Mouse (Mus musculus): ENCODE results near the gene Pdzph1. TPM values are rescaled to one million over a fixed set of nuclear protein-coding genes. Genes with fewer than 3 reads are reported as not detected.

Gene Pdzph1
- 0.41 and 0.89 TPM in 2 replicates for total RNA-seq (2021)
- long read RNA-seq, experiment 1, partial matches to known transcripts: 0 of 1 reads
- long read RNA-seq, experiment 1, other reads (novel, unspliced or antisense): 1 of 1 reads
- long read RNA-seq, experiment 2, partial matches to known transcripts: 0 of 1 reads
- long read RNA-seq, experiment 2, other reads (novel, unspliced or antisense): 1 of 1 reads

DNA sequence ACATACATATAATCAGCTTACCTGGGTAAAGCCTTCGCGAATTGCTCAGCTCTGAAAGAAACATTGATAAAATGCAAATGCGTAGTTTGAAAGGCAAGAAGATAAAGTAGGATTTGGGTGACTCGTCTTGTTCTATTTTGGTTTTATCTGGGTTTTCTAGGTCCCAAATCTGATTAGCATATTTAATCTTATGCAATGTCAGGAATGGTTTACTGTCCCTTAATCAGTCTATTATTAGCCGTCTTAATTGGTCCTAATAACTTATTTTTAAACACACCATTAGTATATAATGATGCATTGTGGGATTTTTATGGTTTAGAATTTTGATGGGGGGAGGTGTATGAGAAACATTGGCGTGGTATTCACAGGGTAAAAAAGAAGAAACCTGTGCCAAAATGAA, at the start of gene Pdzph1:
Pdzph1 (minus strand) TSS at position 101 of the 400 bp plus-strand sequence.
- DNase-seq: no peak

DNA sequence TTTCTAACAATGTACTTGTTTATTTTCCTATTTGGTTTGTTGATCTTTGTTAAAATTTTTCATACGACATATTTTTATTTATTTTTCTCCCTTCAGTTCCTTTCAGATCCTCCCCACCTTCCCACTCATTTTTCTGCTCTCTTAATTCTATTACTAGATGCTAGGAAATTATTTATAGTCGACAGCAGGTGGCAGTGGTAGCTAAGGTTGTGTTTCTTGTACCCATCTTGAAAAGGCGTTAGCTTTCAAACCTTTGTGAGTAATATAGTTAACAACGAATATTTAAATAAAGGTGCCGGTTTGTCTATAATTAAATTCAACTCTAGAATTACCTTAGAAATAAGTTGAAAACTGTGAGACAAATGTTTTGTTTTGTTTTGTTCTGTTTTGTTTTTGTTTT, 48.6 kb upstream of the Pdzph1 start:
- peak; percentile 22 for DNase-seq

DNA sequence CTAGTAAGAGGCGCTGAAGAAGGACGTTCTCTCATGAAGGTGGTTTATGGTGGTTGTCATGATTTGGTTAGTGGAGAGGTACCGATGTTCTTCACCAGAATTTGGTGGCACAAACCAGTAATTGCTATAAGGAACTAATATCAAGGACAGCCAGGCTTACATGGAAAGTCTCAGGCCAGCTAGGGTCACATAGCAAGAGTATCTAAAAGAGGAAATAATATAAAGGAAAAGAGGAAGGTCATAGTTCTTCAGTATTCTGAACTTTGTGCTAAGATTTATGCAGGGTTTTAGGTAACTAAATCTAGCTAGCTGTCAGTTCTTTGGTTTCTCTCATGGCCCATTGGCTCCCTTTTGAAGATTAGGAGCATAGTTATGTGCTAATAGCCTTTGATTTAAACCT, 42.3 kb upstream of the Pdzph1 start:
- no peak for DNase-seq

DNA sequence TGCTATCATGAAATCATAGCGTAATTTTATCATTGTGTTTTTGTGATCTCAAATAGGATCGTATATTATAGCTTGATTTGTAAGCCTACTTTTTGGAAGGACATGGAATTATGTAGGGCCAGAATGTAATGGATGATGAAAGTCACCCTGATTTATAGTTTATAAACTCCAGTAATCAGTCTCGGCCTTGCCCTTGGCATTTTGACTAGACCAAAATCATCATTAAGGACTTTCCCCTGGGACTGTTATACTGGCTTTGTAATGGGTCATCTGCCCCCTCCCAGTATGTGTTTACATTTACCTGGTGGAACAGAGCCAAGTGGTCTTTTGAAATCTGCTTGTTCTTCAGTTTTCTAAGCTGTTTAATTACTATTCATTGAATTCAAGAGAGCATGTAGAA, 35.2 kb upstream of the Pdzph1 start:
- DNase-seq: peak; percentile 27

DNA sequence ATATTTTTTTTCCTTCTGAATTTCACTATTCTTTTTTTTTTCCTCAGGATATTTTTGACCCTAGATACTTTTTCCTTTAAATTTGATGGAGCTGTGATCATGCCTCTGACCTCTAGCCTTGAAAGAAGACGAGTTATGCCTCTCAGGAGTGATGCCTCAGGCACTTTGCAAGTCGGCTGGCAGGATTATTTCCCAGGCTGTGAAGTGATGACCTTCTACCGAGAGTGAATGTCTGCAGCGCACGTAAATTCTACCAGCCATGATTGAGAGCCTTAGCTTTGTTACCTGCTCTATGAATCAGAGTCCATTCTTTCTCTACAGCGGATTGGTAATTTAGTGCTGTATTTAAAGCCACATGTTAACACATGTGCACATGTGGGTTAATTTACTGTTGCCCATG, 33.3 kb upstream of the Pdzph1 start:
- peak; percentile 21 for DNase-seq

DNA sequence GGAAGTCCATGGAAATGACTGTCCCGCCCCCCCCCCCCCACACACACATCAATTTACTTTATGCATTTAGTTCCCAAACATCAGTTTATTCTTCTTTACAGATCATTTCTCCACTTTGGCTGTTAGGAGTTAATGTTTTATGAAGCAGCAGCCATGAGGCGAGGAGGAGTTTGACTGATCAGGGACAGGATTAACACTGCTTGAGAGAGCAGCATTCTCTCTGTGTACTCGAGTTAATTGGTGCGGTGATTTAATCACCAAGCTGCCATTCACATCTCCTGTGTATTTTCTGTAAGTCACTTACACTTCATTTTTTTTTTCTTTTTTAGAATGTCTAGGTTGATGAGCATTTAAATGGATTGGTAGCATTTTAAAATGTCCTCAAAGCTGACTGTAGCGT, 32.8 kb upstream of the Pdzph1 start:
- no peak for DNase-seq

DNA sequence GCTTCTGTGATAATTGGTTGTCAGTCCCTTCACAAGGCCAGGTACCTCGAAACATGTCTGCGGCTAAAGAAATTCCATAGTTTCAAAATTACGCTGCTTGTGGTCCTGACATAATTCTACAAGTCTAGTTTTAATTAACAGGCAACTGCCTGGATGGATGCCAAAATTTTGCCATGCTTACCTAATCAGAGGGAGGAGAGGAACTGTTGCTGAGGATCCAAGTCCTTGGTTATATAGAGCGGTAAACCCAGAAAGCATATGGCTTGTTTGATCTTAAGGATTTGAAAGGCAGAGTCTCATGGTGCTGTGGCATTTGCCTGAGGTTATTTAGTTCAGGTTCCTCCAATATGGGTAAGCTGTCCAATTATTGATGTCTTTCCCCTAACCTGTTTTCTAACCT, 27.5 kb upstream of the Pdzph1 start:
- DNase-seq: no peak

DNA sequence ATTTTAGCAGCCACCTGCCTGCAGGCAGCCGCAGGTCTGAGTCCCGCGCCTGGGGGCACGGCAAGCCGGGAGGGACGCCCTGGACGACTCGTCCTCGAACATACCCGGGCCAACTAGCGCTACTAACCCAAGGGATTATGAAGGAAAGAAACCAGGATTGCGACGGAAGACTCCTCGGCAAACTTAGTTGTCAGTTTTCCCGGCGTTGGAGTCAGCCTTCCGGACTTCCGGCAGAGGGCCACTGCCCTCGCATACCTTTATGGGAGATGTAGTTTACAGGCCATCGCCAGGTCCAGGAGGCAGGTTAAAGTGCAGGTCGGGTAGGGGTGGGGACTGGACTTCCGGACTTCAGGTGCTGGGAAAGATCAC, 21.9 kb upstream of the Pdzph1 start, which contains the start of gene Nudt12:
Nudt12 (minus strand) TSS at position 282 of the 369 bp plus-strand sequence.
- DNase-seq: peak; percentile 84

DNA sequence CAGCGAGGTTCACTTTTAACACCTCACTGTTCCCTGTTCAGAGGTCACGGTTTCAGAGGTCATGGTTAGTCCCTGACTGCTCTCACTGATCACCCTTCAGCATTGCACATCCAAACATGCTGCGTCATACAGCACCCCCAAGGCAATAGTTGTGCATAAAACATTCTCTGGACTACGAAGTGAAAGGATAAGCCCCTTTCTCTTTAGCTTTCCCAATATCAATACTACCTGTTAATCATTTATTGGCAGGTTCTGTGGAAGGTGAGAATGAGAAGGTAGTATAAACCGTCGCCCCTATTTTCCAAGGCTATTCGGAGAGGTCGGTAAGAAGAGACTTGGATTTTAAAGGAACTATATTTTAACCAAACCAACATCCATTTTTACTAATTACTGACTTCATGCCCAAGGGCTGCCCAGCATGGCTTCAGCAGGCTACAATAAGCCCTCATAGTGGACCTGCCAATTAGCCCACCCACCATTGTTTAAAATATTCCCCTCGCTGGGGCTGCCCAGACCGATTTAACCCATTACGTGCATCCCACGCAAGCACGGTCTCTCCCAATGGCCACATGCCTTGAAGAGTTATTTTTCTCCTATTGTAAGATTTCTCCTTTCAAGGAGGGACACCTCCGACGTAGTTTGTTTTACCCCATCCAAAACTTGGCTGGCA, 21.4 kb upstream of the Pdzph1 start:
- peak; percentile 62 for DNase-seq

DNA sequence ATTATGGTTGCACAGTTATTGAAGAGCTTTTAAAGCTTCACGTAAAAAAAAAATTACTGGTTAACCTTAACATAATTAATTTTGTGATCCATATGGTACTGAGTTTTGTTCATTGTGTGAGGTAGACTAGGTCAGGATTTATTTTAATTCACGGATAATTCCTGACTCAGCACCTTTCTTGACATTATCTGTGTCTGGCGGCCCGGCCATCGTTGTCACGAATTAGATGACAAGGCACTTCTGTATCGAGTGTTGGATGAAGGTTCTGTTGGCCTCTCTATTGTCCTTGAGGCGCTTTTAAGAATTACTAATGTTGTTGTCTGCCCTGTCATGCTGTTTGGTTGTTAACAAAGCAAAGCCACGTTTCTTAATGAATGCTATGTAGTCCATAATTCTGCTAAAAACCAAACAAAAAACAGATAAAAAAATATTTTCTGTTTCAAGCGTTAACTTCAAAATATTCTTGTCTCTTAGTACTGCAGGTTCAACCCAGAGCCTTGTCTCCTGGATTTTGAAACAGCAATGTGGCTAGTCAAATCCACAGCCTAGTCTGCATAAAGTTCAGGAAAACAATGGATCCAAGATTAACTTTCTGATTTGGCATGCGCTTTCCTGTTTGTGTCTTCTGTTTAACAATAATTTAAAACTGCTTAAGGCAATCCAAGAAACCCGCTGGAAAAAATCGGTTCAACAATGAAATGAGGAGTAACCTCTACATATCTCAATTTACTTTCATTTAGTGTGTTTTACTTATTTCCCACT, 20.6 kb upstream of the Pdzph1 start:
- DNase-seq: no peak

DNA sequence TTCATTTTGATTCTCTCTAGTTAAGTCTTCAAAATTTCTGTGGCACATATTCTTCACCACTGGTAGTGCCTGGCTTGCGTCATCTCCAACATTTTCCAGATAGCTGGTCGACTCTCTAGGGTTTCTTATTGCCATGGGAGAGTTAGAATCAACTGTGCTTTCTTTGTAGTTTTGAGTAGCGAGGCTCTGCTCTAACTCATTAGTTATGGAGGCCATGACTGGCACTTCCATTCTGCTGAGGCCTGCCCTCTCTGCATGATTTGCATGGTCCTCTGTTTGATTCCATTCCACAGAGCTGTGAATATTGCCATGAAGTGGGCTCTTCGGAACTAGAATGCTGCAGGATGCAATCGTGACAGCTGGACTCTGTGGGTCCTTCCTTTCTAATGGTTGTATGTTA, 17.9 kb downstream of the Pdzph1 start:
- no peak for DNase-seq

DNA sequence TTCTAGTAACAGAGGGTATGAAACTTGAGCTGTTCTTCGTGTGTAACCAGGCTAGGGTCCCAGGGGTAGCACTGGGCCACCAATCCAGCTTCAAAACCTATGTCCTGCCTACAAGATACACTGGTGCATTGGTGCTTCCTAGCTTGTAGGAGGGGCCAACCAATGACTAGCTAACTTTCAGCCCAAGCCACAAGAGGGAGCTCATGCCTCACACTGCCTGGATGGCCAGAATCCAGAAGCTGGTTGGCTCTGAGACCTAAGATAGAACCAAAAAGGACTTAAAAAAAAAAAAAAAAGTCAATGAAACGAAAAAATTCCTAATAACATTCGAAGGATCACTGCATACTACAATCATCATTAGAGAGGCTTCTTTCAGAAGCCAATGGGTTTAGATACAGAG, 31.3 kb downstream of the Pdzph1 start:
- peak; percentile 82 for DNase-seq

DNA sequence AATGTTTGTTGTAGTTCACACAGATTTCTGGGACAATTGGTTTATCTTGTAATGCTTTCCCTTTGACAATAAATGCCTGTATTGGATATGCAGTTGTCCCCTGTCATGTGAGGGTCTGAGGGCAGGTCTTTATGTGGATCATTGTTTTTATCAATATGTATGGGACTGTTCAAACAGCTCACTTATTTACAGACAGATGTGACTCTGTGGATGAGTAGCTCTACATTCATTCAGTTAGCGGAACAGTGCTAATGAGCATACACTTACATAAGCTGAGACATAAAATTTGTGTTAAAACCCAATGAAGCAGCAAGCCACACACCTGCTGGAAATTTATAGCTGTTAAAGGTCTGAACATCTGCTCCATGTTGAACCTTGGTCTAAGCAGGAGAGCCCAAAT, 34.1 kb downstream of the Pdzph1 start:
- DNase-seq: no peak

DNA sequence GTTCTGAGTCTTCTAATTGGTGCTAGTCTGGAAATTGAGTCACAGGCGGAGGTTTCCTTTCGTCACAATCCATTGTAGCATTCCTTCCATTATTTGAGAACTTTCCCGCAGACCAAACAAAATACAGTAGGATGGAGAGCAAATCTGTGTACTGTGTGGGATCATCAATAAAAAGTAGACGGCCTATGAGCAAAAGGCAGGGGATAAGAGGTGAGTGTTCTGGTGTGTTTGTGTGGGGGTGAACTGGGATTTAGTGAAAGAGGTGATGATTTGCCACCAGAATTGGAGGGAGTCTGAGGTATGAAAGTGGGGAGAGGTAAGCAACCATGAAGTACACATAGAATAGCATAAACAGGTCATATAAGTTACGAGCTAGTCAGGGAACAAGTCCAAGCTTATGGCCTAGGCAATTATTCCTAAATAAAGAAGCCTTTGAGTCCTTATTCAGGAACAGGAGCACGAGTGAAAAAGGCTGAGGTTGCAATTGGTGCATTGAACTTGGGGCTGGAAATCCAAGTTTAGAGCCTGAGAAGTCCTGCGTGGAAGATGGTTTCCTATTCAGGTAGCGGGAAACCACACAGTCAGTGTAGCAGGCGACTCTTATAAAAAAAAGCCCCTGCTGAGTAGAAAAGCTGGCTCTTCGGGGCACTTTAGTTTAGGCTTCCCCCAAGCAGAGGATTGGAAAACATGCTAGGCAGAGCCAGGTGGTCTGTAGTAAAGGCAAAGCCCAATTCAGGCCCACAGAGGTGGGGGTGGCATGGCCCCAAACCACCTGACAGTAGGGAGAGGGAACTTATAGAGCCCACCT, 48.0 kb downstream of the Pdzph1 start:
- no peak for DNase-seq

DNA sequence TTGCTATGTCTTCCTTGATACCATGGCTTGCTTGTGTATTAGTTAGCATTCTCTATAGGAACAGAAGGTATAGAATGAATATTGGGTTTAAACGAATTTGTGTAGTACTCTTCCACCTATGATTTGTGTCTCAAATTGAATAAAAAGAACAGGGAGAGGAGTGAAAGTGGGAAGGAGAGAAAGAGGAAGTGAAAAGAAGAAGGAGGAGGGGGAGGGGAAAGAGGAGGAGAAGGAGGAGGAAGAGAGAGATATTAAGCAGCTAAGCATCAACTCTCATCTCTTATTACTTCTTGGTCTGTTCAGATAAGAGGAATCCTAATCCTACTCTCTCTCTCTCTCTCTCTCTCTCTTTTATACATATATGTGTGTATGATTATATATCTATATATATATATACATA, 52.6 kb downstream of the Pdzph1 start:
- DNase-seq: no peak

DNA sequence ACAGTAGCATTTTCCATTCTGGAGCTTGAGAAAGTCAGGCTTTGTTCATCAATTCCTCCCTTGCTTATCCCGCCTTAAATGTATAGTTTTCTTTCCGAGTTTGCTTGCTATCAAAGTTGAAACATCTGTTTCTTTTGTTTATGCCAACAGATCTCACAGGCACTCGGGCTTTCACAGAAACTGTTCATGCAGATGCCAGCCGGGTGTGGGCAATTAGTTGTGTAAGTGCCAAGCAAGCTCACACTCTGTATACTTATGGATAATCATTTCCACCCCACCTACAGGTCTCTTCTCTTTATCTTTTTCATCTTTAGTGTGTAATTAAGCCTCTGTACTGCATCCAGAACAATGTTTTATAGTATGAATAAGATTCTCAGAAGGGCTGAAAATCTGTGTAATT, 53.6 kb downstream of the Pdzph1 start:
- DNase-seq: no peak

DNA sequence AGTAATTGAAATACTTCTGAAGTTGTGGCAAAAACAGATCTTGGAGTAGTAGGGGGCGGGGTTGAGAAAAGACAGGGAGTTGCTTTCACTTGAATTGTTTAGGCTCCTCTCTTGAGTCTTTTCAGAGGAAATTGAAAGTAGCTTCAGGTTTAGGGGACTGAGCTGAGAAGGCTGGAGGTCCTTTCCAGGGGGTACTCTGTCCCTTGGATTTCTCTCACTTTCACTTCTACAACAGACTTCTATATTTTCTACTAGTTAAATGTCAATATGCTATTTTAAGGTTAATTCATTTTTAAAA, 58.2 kb downstream of the Pdzph1 start:
- no peak for DNase-seq

DNA sequence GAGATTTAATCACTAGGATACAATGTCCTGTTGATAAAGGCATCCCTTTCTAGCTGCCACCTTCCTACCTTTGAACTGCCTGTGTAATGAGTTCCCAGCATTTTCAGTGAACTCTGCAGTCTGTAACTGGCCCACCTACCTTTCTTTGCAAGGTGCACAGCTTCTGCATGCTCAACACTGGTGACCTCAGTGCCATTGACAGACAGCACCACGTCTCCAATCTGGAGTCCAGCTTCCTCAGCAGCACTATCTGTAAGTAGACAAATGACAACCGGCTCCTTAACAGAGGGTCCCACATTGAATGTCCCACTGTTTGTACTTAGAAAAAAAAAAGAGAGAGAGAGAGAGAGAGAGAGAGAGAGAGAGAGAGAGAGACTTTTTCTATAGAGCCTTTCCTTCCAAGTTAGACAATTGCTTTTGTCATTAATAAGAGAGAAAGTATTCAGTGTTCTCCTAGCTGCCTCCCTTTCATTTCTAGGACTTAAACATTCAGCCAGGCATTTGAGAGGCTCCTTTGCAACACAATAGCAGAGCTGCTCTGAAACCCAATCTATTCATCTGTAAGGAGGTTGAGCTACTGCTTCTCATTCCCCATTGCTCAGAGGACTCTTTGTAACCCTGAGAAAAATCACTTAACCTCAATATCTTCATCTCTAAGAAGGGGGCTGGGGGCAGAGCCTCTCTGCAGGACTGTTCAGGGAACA, 58.7 kb downstream of the Pdzph1 start:
- no peak for DNase-seq

DNA sequence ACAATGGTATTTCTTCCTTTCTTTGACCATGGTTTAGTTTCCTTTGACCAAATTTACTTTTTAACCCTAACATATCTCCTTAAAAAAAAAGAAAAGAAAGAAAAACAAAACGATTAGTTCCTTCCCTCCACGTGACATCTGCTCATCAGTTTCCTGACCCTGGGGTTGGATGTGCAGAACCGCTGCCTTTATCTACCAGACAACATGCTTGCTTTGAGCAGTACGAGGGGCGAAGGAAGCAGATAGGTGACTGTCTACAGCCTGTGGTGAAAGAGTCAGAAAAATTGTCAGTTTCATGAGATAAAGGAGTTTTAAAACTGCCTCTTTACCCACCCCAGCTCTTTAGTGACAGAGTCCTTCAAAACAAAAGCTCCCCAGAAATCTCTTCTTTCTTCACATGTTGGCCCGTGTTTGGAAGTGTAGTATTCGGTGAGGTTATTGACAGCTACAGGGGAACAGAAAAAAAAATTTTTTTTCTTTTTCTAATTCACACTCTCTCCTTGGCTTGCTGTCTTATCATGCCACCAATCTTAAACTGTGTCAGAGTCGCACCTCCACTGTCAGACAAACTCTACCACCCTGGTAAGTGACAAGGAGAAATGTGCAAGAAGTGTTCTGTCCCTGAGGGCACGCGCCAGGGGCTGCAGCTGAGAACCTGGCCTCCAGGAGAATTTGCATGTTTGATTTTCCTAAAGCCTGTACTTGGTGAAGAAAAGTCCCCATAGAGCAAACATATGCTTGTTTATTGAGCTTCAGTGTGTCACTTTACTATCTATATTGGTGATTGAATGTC, 66.2 kb downstream of the Pdzph1 start:
- DNase-seq: no peak

DNA sequence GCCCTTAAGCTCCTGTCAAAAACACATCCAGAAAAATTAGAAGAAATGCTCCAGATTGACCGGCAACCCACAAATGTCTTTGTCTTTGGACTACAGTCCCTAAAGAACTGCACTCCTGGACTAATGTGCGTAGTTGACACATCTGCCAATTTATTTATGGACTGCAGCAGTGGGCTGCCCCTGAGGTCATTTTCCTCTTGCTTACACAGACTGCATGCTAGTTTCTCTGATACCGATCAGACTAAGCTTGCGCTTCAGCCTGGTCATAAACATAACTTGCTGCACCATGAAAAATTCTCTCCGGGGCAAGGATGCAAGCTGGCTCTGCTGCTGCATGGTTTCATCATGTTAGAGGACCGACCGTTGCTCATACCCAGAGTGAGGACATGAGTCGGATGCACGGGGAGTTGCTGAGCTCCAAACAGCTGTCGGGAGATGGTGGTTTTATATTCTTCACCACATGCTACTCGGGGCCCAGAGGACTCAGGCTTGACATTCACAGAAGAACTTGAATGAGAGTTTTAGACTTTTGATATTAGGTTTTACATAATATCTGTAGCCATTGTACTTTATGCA, 67.2 kb downstream of the Pdzph1 start:
- DNase-seq: peak; percentile 20

DNA sequence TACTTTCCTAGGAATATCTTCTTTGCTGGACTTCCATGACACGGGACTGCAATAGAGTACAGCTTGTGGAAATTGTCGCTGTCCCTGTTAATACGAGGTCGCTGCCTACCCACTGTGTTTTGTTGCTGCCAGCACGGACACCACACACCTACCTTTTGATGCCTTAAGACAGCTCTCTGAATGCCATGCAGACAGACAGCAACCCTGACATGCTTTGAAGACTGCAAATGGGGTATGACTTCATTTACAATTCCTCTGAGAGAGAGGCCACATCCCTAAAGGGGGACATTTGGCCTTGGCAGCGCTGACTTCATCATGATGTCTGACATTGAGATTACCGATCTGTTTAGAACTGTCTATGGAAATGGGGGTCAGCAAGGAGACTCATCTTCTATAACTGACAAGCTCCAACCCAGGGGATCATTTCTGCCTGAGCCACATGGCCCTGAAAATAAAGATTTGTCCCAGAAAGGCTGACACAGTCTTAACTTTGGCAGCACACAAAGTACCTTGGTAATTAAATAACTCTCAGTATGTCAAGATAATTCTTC, 67.8 kb downstream of the Pdzph1 start:
- DNase-seq: peak; percentile 57

All from adrenal gland, postnatal 14 days (tissue).